Mouse (Mus musculus) embryonic facial prominence, embryonic 10.5 days (tissue): Measurements from ENCODE around the gene Olfr591. TPM values are rescaled to one million over a fixed set of nuclear protein-coding genes. Genes with fewer than 3 reads are reported as not detected.
"Not testable (repeated sequence)": the region's sequence is repeated elsewhere in the genome, so short reads cannot be mapped to it uniquely, and the experiment has no call there.

Experiments
- DNase-seq: peaks from one replicate; pipeline ENCODE4 v3.0.0-alpha.2; 2017; ENCODE audit warnings: low spot score
- H3K27ac ChIP-seq: fragments of 300-500 bp; sonication (generic); replicated peaks from 2 replicates; pipeline ENCODE4 v1.5.1; 2016; ENCODE audit warnings: mild to moderate bottlenecking
- H3K27me3 ChIP-seq: fragments of 300-500 bp; sonication (generic); replicated peaks from 2 replicates; pipeline ENCODE4 v1.6.1; 2016; ENCODE audit warnings: low read depth, mild to moderate bottlenecking; ENCODE audit not compliant: poor library complexity, severe bottlenecking
- H3K36me3 ChIP-seq: fragments of 300-500 bp; sonication (generic); replicated peaks from 2 replicates; pipeline ENCODE4 v1.6.1; 2016; ENCODE audit warnings: mild to moderate bottlenecking, moderate library complexity
- H3K4me1 ChIP-seq: fragments of 300-500 bp; sonication (generic); 2 replicates; pipeline ENCODE4 v1.6.1; 2016
- H3K4me3 ChIP-seq: fragments of 300-500 bp; sonication (generic); 2 replicates; pipeline ENCODE4 v1.5.1; 2016; ENCODE audit warnings: mild to moderate bottlenecking, moderate library complexity
- H3K9me3 ChIP-seq: fragments of 300-500 bp; sonication (generic); 2 replicates; pipeline ENCODE4 v1.6.1; 2016; ENCODE audit warnings: mild to moderate bottlenecking
- WGBS: fragments of 180-500 bp; shearing (Covaris S2); methylation state at CpG from one replicate; pipeline ENCODE4 v1.1.7; 2016; 5-methylcytosine and 5-hydroxymethylcytosine counted together
- polyA plus RNA-seq: library from polyadenylated mRNA; unstranded; fragments of >200 nt; fragmentation: Nextera tagmentation; extraction: Ambion mirVana; gene quantifications from 2 replicates; pipeline ENCODE4 v1.2.1, GENCODE M21; 2016

Olfr591 gene
- not detected in 2 replicates for polyA plus RNA-seq

DNA sequence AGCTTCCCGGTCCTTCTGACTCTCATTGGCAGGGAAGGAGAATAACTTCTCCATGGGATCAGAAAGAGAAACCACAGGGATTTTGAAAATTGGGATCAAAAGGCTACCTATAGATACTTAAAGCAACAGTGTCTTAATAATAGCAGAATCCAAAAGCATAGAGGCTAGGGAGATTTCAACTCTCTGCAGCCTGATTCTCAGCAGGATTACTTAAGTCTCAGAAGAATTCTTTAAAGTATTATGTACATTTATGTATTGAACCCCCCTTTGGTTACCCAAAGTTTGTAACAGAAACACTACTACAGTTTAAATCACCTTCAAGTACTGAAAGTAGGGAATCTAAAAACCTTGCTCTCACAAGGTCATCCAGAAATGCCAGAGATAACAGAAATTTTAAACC lies at the start of gene Olfr591:
Olfr591 (minus strand) TSS at position 101 of the 400 bp plus-strand sequence.
- no peak within 1 kb of the TSS for H3K4me3 ChIP-seq
- DNase-seq = no peak
- H3K27ac ChIP-seq = no peak within 1 kb of the TSS
- no peaks in the 10 kb centered on the region for H3K27me3 ChIP-seq
- WGBS = 79% methylated on average over 1 of the region's 1 CpGs
- peaks cover 8% of the 10 kb centered on the region; the same call in 1 of the 2 replicates for H3K9me3 ChIP-seq
- no peaks in the 10 kb centered on the region for H3K36me3 ChIP-seq
- H3K4me1 ChIP-seq = no peaks in the 10 kb centered on the region

DNA sequence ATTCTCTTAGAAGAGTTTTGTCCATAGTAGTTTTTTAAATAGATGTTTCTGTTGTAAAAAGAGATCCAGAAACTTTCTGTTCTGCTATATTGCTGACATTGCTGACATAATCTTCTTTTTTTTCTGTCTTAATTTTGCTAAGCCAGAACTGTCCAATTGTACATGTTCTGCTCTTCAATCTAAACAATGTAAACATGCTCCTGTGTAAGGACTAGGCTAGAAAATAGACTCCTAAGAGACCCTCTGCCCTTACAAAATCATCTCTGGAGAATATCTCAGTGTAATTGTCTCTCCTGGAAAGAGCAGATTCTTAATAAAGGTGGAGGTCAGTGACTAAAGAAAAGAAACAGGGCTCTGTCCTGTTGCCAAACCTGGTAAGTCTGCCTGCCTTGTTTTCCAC lies 38.6 kb upstream of the Olfr591 start, which contains the start of gene Olfr594:
Olfr594 (plus strand) TSS at position 301 of the 400 bp plus-strand sequence.
- H3K4me3 ChIP-seq = no peak within 1 kb of the TSS
- no peaks in the 10 kb centered on the region for H3K27me3 ChIP-seq
- DNase-seq = no peak
- H3K9me3 ChIP-seq = no peaks in the 10 kb centered on the region
- H3K36me3 ChIP-seq = no peaks in the 10 kb centered on the region
- no peak within 1 kb of the TSS for H3K27ac ChIP-seq
- no peaks in the 10 kb centered on the region for H3K4me1 ChIP-seq

- not testable (repeated sequence) for H3K4me3 ChIP-seq, H3K27ac ChIP-seq, DNase-seq, H3K9me3 ChIP-seq, H3K4me1 ChIP-seq, H3K36me3 ChIP-seq, H3K27me3 ChIP-seq
- WGBS = 91% methylated on average over 5 of the region's 5 CpGs
Observed at GRCm38 (mm10) chr7:103212050-103212449, 33.9 kb upstream of the Olfr591 start.

GRCm38 (mm10) chr7:103211562-103211961 lies 33.4 kb upstream of the Olfr591 start, which contains the start of gene Olfr593:
Gene Olfr593 (plus strand): TSS chr7:103211862.
- Histone ChIP-seq H3K27ac (no peak within 1 kb of the TSS), H3K36me3 (no peaks in the 10 kb centered on the region), H3K4me3 (no peak within 1 kb of the TSS), H3K4me1 (no peaks in the 10 kb centered on the region), H3K9me3 (no peaks in the 10 kb centered on the region), H3K27me3 (no peaks in the 10 kb centered on the region)
- WGBS = 85% methylated on average over 1 of the region's 1 CpGs
- DNase-seq = no peak

GRCm38 (mm10) chr7:103184503-103184902 lies 6.4 kb upstream of the Olfr591 start, which contains the start of gene Olfr592:
Gene Olfr592 (plus strand): TSS chr7:103184803.
- not testable (repeated sequence) for H3K9me3 ChIP-seq, H3K27ac ChIP-seq, H3K4me1 ChIP-seq, H3K27me3 ChIP-seq, H3K36me3 ChIP-seq, DNase-seq, H3K4me3 ChIP-seq
- WGBS = 78% methylated on average over 1 of the region's 1 CpGs

DNA sequence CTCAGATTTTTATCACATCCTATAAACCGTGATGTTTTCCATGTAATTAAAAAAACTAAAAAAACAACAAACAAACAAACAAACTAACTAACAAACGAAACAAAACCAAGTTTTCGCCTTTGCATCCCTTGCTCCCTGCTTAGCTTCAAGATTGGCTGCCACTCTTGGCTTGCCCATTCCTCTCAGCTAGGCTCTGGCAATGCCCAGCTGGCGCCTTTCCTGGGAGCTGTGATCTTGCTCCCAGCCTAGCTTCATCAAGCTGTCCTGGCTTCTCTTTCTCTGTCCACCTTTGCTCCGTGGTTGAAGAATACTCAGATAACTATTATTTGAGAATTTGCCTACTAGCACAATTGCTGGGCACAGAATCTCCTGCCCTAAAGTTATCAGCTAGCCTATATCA lies 8.4 kb downstream of the Olfr591 start:
- no peak overlapping the region for H3K4me3 ChIP-seq
- H3K9me3 ChIP-seq = no peaks in the 10 kb centered on the region
- WGBS = 82% methylated on average over 5 of the region's 5 CpGs
- H3K4me1 ChIP-seq = no peaks in the 10 kb centered on the region
- no peak for DNase-seq
- H3K27me3 ChIP-seq = no peaks in the 10 kb centered on the region
- H3K36me3 ChIP-seq = no peaks in the 10 kb centered on the region
- H3K27ac ChIP-seq = no peak overlapping the region

GRCm38 (mm10) chr7:103156256-103156655 lies 21.9 kb downstream of the Olfr591 start, which contains the start of gene Olfr589:
Gene Olfr589 (minus strand): TSS chr7:103156356.
- Histone ChIP-seq H3K9me3 (no peaks in the 10 kb centered on the region), H3K36me3 (no peaks in the 10 kb centered on the region), H3K4me3 (no peak within 1 kb of the TSS), H3K27me3 (no peaks in the 10 kb centered on the region), H3K27ac (no peak within 1 kb of the TSS), H3K4me1 (no peaks in the 10 kb centered on the region)
- no peak for DNase-seq
- WGBS = 72% methylated on average over 2 of the region's 2 CpGs

DNA sequence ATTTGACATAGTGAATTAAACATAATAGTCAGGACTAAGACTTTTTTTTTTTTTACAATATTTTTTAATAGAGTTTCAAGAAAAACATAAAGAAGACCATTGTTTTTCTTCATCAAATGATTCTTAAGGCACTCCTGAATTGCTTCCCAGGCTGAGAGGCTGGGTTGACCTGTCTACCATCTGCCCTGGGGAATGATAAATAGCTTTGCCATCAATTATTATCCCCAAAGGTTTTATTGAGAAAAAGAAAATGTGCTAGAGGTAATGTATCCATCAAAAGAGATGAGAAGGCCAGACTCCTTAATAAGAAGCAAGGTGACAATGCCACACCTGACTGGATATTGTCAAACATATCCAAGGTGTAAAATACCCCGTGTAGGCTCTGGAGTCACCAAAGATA lies 37.6 kb downstream of the Olfr591 start, which contains the start of gene Olfr588-ps1:
Olfr588-ps1 (plus strand) TSS at position 301 of the 400 bp plus-strand sequence.
- no peak for DNase-seq
- H3K4me3 ChIP-seq = no peak within 1 kb of the TSS
- 93% methylated on average over 1 of the region's 1 CpGs for WGBS

GRCm38 (mm10) chr7:103125538-103125937 lies 52.6 kb downstream of the Olfr591 start, which contains the start of gene Olfr586:
Gene Olfr586 (minus strand): TSS chr7:103125638.
- WGBS = 91% methylated on average over 3 of the region's 3 CpGs
- Histone ChIP-seq H3K4me3 (no peak within 1 kb of the TSS), H3K27me3 (no peaks in the 10 kb centered on the region), H3K4me1 (no peaks in the 10 kb centered on the region), H3K36me3 (no peaks in the 10 kb centered on the region), H3K27ac (no peak within 1 kb of the TSS), H3K9me3 (no peaks in the 10 kb centered on the region)
- DNase-seq = no peak

More for the DNA sequence above, 37.6 kb downstream of the Olfr591 start, which contains the start of gene Olfr588-ps1:
- Histone ChIP-seq H3K27me3 (no peaks in the 10 kb centered on the region), H3K27ac (no peak within 1 kb of the TSS), H3K4me1 (no peaks in the 10 kb centered on the region), H3K36me3 (no peaks in the 10 kb centered on the region), H3K9me3 (no peaks in the 10 kb centered on the region)

- Histone ChIP-seq H3K27ac (no peak overlapping the region), H3K27me3 (no peaks in the 10 kb centered on the region), H3K4me3 (no peak overlapping the region), H3K4me1 (no peaks in the 10 kb centered on the region), H3K36me3 (no peaks in the 10 kb centered on the region), H3K9me3 (no peaks in the 10 kb centered on the region)
- peak; percentile 11 for DNase-seq
- WGBS = 50% methylated on average over 3 of the region's 3 CpGs
Observed at GRCm38 (mm10) chr7:103119406-103119805, 58.7 kb downstream of the Olfr591 start.

Other genes starting within 250 kb of the Olfr591 start
- gene Olfr573-ps1, start 235.8 kb downstream of the Olfr591 start, polyA plus RNA-seq = not detected in 2 replicates
- gene Olfr574, start 229.9 kb downstream of the Olfr591 start, polyA plus RNA-seq = not detected in 2 replicates
- gene Olfr575, start 219.6 kb downstream of the Olfr591 start, polyA plus RNA-seq = not detected in 2 replicates
- gene Olfr576, start 215.7 kb downstream of the Olfr591 start, polyA plus RNA-seq = not detected in 2 replicates
- not detected in 2 replicates for gene Olfr577, start 202.4 kb downstream of the Olfr591 start, polyA plus RNA-seq
- gene Olfr578, start 189.0 kb downstream of the Olfr591 start, polyA plus RNA-seq = not detected in 2 replicates
- not detected in 2 replicates for gene Olfr582, start 140.3 kb downstream of the Olfr591 start, polyA plus RNA-seq
- gene Olfr583, start 127.0 kb downstream of the Olfr591 start, polyA plus RNA-seq = not detected in 2 replicates
- gene Olfr584, start 96.5 kb downstream of the Olfr591 start, polyA plus RNA-seq = not detected in 2 replicates
- gene Olfr585, start 80.6 kb downstream of the Olfr591 start, polyA plus RNA-seq = not detected in 2 replicates
- not detected in 2 replicates for gene Olfr586, start 52.7 kb downstream of the Olfr591 start, polyA plus RNA-seq
- gene Olfr588-ps1, start 37.5 kb downstream of the Olfr591 start, polyA plus RNA-seq = not detected in 2 replicates
- gene Olfr589, start 22.0 kb downstream of the Olfr591 start, polyA plus RNA-seq = not detected in 2 replicates
- not detected in 2 replicates for gene Olfr592, start 6.5 kb upstream of the Olfr591 start, polyA plus RNA-seq
- gene Olfr593, start 33.5 kb upstream of the Olfr591 start, polyA plus RNA-seq = not detected in 2 replicates
- gene Olfr594, start 38.7 kb upstream of the Olfr591 start, polyA plus RNA-seq = not detected in 2 replicates
- not detected in 2 replicates for gene Usp17ld, start 74.2 kb upstream of the Olfr591 start, polyA plus RNA-seq
- gene Olfr596, start 127.3 kb upstream of the Olfr591 start, polyA plus RNA-seq = not detected in 2 replicates
- gene Olfr597, start 138.0 kb upstream of the Olfr591 start, polyA plus RNA-seq = not detected in 2 replicates
- gene Olfr598, start 145.2 kb upstream of the Olfr591 start, polyA plus RNA-seq = not detected in 2 replicates
- not detected in 2 replicates for gene Olfr599, start 157.6 kb upstream of the Olfr591 start, polyA plus RNA-seq
- gene Olfr600, start 171.3 kb upstream of the Olfr591 start, polyA plus RNA-seq = not detected in 2 replicates
- not detected in 2 replicates for gene Olfr601, start 184.3 kb upstream of the Olfr591 start, polyA plus RNA-seq
- not detected in 2 replicates for gene Olfr603, start 207.8 kb upstream of the Olfr591 start, polyA plus RNA-seq
- gene Usp17lc, start 236.7 kb upstream of the Olfr591 start, polyA plus RNA-seq = not detected in 2 replicates